Mouse (Mus musculus) gastrocnemius, postnatal 14 days (tissue): Measurements from ENCODE around the gene Map3k9. TPM values are rescaled to one million over a fixed set of nuclear protein-coding genes. Genes with fewer than 3 reads are reported as not detected.

Experiments
- DNase-seq: peaks from one replicate; pipeline ENCODE4 v3.0.0; 2021; ENCODE audit warnings: mixed read lengths
- intact Hi-C: fragments of 180-260 bp; cut with DNase I; formaldehyde crosslinking; loops from one replicate; pipeline ENCODE4 v1.15.1; 2025; ENCODE audit warnings: low total_unique reads
- total RNA-seq, 2 experiments: library from RNA; stranded (reverse); gene quantifications; 2 replicates each; pipeline ENCODE4 v1.2.3; 2021

The Map3k9 gene
- total RNA-seq, 2 experiments from 2014 or later: 0.11 TPM; not detected in 1

- intact Hi-C loops: no loop called here
- DNase-seq: no peak
Observed at GRCm38 (mm10) chr12:81724776-81725175, 56.2 kb downstream of the Map3k9 start.

GRCm38 (mm10) chr12:81723375-81723774, 57.6 kb downstream of the Map3k9 start:
- intact Hi-C loops: no loop called here

GRCm38 (mm10) chr12:81719715-81720114, 61.3 kb downstream of the Map3k9 start:
- intact Hi-C loops: no loop called here
- DNase-seq: no peak

More at GRCm38 (mm10) chr12:81723375-81723774, 57.6 kb downstream of the Map3k9 start:
- no peak for DNase-seq

- intact Hi-C loops: no loop called here
- peak; percentile 17 for DNase-seq
Observed at GRCm38 (mm10) chr12:81719161-81719560, 61.8 kb downstream of the Map3k9 start.

GRCm38 (mm10) chr12:81712618-81713017, 68.4 kb downstream of the Map3k9 start:
- intact Hi-C loops: no loop called here

GRCm38 (mm10) chr12:81702903-81703302, 78.1 kb downstream of the Map3k9 start:
- no peak for DNase-seq
- intact Hi-C loops: loop anchor here (2.0 kb wide), 1 partner anchor 84 kb away; no protein-coding TSS in a partner anchor

More at GRCm38 (mm10) chr12:81712618-81713017, 68.4 kb downstream of the Map3k9 start:
- DNase-seq: no peak

GRCm38 (mm10) chr12:81698011-81698410, 83.0 kb downstream of the Map3k9 start:
- intact Hi-C loops: no loop called here
- DNase-seq: no peak

- no peak for DNase-seq
- intact Hi-C loops: no loop called here
Observed at GRCm38 (mm10) chr12:81691177-81691730, 89.7 kb downstream of the Map3k9 start.

- no peak for DNase-seq
- intact Hi-C loops: no loop called here
Observed at GRCm38 (mm10) chr12:81690751-81691150, 90.2 kb downstream of the Map3k9 start.

GRCm38 (mm10) chr12:81690111-81690510, 90.9 kb downstream of the Map3k9 start:
- no peak for DNase-seq
- intact Hi-C loops: no loop called here

GRCm38 (mm10) chr12:81689505-81690056, 91.4 kb downstream of the Map3k9 start:
- DNase-seq: no peak
- intact Hi-C loops: no loop called here

GRCm38 (mm10) chr12:81688537-81688936, 92.4 kb downstream of the Map3k9 start:
- intact Hi-C loops: no loop called here
- DNase-seq: no peak

GRCm38 (mm10) chr12:81687873-81688272, 93.1 kb downstream of the Map3k9 start:
- intact Hi-C loops: no loop called here

GRCm38 (mm10) chr12:81686406-81687117, 94.4 kb downstream of the Map3k9 start:
- no peak for DNase-seq
- intact Hi-C loops: no loop called here

More at GRCm38 (mm10) chr12:81687873-81688272, 93.1 kb downstream of the Map3k9 start:
- no peak for DNase-seq

GRCm38 (mm10) chr12:81685981-81686380, 95.0 kb downstream of the Map3k9 start:
- DNase-seq: no peak
- intact Hi-C loops: no loop called here

- DNase-seq: no peak
- intact Hi-C loops: no loop called here
Observed at GRCm38 (mm10) chr12:81684096-81684495, 96.9 kb downstream of the Map3k9 start.

- DNase-seq: no peak
- intact Hi-C loops: no loop called here
Observed at GRCm38 (mm10) chr12:81683395-81683794, 97.6 kb downstream of the Map3k9 start.

GRCm38 (mm10) chr12:81679807-81680529, 101.0 kb downstream of the Map3k9 start:
- no peak for DNase-seq
- intact Hi-C loops: no loop called here

GRCm38 (mm10) chr12:81675557-81675956, 105.4 kb downstream of the Map3k9 start:
- DNase-seq: no peak
- intact Hi-C loops: no loop called here
